Mouse (Mus musculus) hindbrain, embryonic 16.5 days (tissue): ENCODE measurements around the gene Exosc8. TPM values are rescaled to one million over a fixed set of nuclear protein-coding genes. Genes with fewer than 3 reads are reported as not detected.

Experiments used
- ATAC-seq: fragments of 200-750 bp; cut with Nextera tagmentation; 2 replicates; pipeline ENCODE4 v1.8.0; 2017; ENCODE audit warnings: moderate TSS enrichment, moderate library complexity
- H3K27ac ChIP-seq: fragments of 300-500 bp; sonication (generic); 2 replicates; pipeline ENCODE4 v1.5.1; 2014; ENCODE audit warnings: low read depth, mild to moderate bottlenecking, control low read depth, low read length, moderate library complexity
- H3K27me3 ChIP-seq: fragments of 300-500 bp; sonication (generic); replicated peaks from 2 replicates; pipeline ENCODE4 v1.6.1; 2014; ENCODE audit warnings: low read length; ENCODE audit not compliant: control insufficient read depth, insufficient read depth
- H3K36me3 ChIP-seq: fragments of 300-500 bp; sonication (generic); 2 replicates; pipeline ENCODE4 v1.6.1; 2014; ENCODE audit warnings: mild to moderate bottlenecking, low read length, moderate library complexity, mixed read lengths; ENCODE audit not compliant: control insufficient read depth, insufficient read depth
- H3K4me1 ChIP-seq: fragments of 300-500 bp; sonication (generic); 2 replicates; pipeline ENCODE4 v1.6.1; 2014; ENCODE audit warnings: low read depth, low read length; ENCODE audit not compliant: control insufficient read depth, insufficient read depth
- H3K4me2 ChIP-seq: fragments of 300-500 bp; sonication (generic); 2 replicates; pipeline ENCODE4 v1.6.1; 2014; ENCODE audit warnings: mild to moderate bottlenecking, low read length, control low read depth, moderate library complexity
- H3K4me3 ChIP-seq: fragments of 300-500 bp; sonication (generic); 2 replicates; pipeline ENCODE4 v1.5.1; 2014; ENCODE audit warnings: mild to moderate bottlenecking, low read length, control low read depth, moderate library complexity
- H3K9ac ChIP-seq: fragments of 300-500 bp; sonication (generic); 2 replicates; pipeline ENCODE4 v1.6.1; 2014; ENCODE audit warnings: low read depth, mild to moderate bottlenecking, control low read depth, low read length, moderate library complexity
- H3K9me3 ChIP-seq: fragments of 300-500 bp; sonication (generic); 2 replicates; pipeline ENCODE4 v1.6.1; 2014; ENCODE audit warnings: mild to moderate bottlenecking, low read length, moderate library complexity; ENCODE audit not compliant: control insufficient read depth
- WGBS: fragments of 180-500 bp; shearing (Covaris S2); extraction: QIAGEN DNeasy Blood & Tissue Kit; methylation state at CpG from one replicate; pipeline ENCODE4 v1.1.7; 2014; 5-methylcytosine and 5-hydroxymethylcytosine counted together
- polyA plus RNA-seq: library from polyadenylated mRNA; unstranded; fragments of >200 nt; fragmentation: Nextera tagmentation; extraction: Ambion mirVana; gene quantifications from 2 replicates; pipeline ENCODE4 v1.2.1, GENCODE M21; 2015

The Exosc8 gene
- polyA plus RNA-seq, 1 experiment from 2014 or later = 71.6 TPM

GRCm38 (mm10) chr3:54692202-54693055 lies 42.8 kb downstream of the Exosc8 start, which contains the start of gene Supt20:
Gene Supt20, plus strand, starts transcription at chr3:54692807.
- H3K4me1 ChIP-seq = peaks cover 3% of the 10 kb centered on the region
- peak within 1 kb of the TSS; percentile 80 for H3K27ac ChIP-seq
- H3K4me2 ChIP-seq = peak within 1 kb of the TSS; percentile 89
- peaks cover 2% of the 10 kb centered on the region; the same call in 1 of the 2 replicates for H3K36me3 ChIP-seq
- peak within 1 kb of the TSS; percentile 68 for H3K4me3 ChIP-seq
- ATAC-seq = peak; percentile 99
- no peaks in the 10 kb centered on the region for H3K9me3 ChIP-seq
- peak within 1 kb of the TSS; percentile 76 for H3K9ac ChIP-seq
- no peaks in the 10 kb centered on the region for H3K27me3 ChIP-seq
- WGBS = 2% methylated on average over 65 of the region's 65 CpGs

- H3K4me2 ChIP-seq = no peak overlapping the region
- H3K4me3 ChIP-seq = no peak overlapping the region
- H3K27ac ChIP-seq = no peak overlapping the region
- H3K9ac ChIP-seq = no peak overlapping the region
- no peak for ATAC-seq
- H3K9me3 ChIP-seq = no peaks in the 10 kb centered on the region
- H3K27me3 ChIP-seq = no peaks in the 10 kb centered on the region
- H3K4me1 ChIP-seq = peaks cover 3% of the 10 kb centered on the region
- H3K36me3 ChIP-seq = no peaks in the 10 kb centered on the region
- WGBS = 57% methylated on average over 2 of the region's 2 CpGs
Measured at GRCm38 (mm10) chr3:54689091-54689490, 46.1 kb downstream of the Exosc8 start.

- no peaks in the 10 kb centered on the region for H3K9me3 ChIP-seq
- no peak for ATAC-seq
- no peaks in the 10 kb centered on the region for H3K27me3 ChIP-seq
- WGBS = 72% methylated on average over 2 of the region's 2 CpGs
- no peak overlapping the region for H3K27ac ChIP-seq
- H3K4me1 ChIP-seq = peaks cover 3% of the 10 kb centered on the region
- H3K4me2 ChIP-seq = no peak overlapping the region
- H3K4me3 ChIP-seq = no peak overlapping the region
- H3K9ac ChIP-seq = no peak overlapping the region
- no peaks in the 10 kb centered on the region for H3K36me3 ChIP-seq
Measured at GRCm38 (mm10) chr3:54687245-54687644, 47.9 kb downstream of the Exosc8 start.

GRCm38 (mm10) chr3:54685202-54685601 lies 50.0 kb downstream of the Exosc8 start:
- H3K9me3 ChIP-seq = no peaks in the 10 kb centered on the region
- H3K27me3 ChIP-seq = no peaks in the 10 kb centered on the region
- no peaks in the 10 kb centered on the region for H3K4me1 ChIP-seq
- ATAC-seq = no peak
- 97% methylated on average over 3 of the region's 3 CpGs for WGBS
- no peak overlapping the region for H3K9ac ChIP-seq
- H3K36me3 ChIP-seq = no peaks in the 10 kb centered on the region
- H3K4me2 ChIP-seq = no peak overlapping the region
- no peak overlapping the region for H3K4me3 ChIP-seq
- H3K27ac ChIP-seq = no peak overlapping the region

GRCm38 (mm10) chr3:54681310-54682204 lies 53.6 kb downstream of the Exosc8 start:
- Histone ChIP-seq H3K36me3 (no peaks in the 10 kb centered on the region), H3K27me3 (no peaks in the 10 kb centered on the region), H3K4me2 (no peak overlapping the region), H3K4me1 (no peaks in the 10 kb centered on the region), H3K27ac (no peak overlapping the region), H3K9ac (no peak overlapping the region), H3K4me3 (no peak overlapping the region), H3K9me3 (no peaks in the 10 kb centered on the region)
- no peak for ATAC-seq
- 83% methylated on average over 6 of the region's 6 CpGs for WGBS

Other genes with a start within 250 kb of the Exosc8 start
- 70.6 and 87.8 TPM in 2 replicates for gene Supt20, start 42.6 kb downstream of the Exosc8 start, polyA plus RNA-seq
- 0.43 TPM in 1 of 2 replicates, not detected in the other for gene Gm21958, start 21.0 kb downstream of the Exosc8 start, polyA plus RNA-seq
- gene Alg5, start 146 bp upstream of the Exosc8 start, polyA plus RNA-seq = 46.2 and 47.9 TPM in 2 replicates
- gene Smad9, start 20.2 kb upstream of the Exosc8 start, polyA plus RNA-seq = 0.57 and 0.90 TPM in 2 replicates
- 38.8 and 42.0 TPM in 2 replicates for gene Rfxap, start 72.4 kb upstream of the Exosc8 start, polyA plus RNA-seq
- 1.7 and 1.9 TPM in 2 replicates for gene Sertm1, start 180.5 kb upstream of the Exosc8 start, polyA plus RNA-seq